Mouse (Mus musculus) C2C12 (cell line): Measurements from ENCODE around the gene Acot5. TPM values are rescaled to one million over a fixed set of nuclear protein-coding genes. Genes with fewer than 3 reads are reported as not detected.
A peak's percentile ranks its signal among the peaks of the same experiment; 100 is the strongest.
"Not testable (repeated sequence)": the region's sequence is repeated elsewhere in the genome, so short reads cannot be mapped to it uniquely, and the experiment has no call there.

Experiments
- H3K27me3 ChIP-seq: one replicate; pipeline ENCODE4 v1.6.1; 2011; ENCODE audit not compliant: control insufficient read depth, insufficient read depth, insufficient read length
- H3K36me3 ChIP-seq: one replicate; pipeline ENCODE4 v1.6.1; 2011; ENCODE audit not compliant: control insufficient read depth, insufficient read depth
- H3K4me3 ChIP-seq: one replicate; pipeline ENCODE4 v1.5.1; 2011; ENCODE audit warnings: mild to moderate bottlenecking, control low read depth; ENCODE audit not compliant: poor library complexity, insufficient read depth, severe bottlenecking
- H3K79me2 ChIP-seq: one replicate; pipeline ENCODE4 v1.6.1; 2011; ENCODE audit not compliant: control insufficient read depth, insufficient read depth
- H3K79me3 ChIP-seq: one replicate; pipeline ENCODE4 v1.6.1; 2011; ENCODE audit warnings: low read depth, control low read depth
- H3ac ChIP-seq: one replicate; pipeline ENCODE3; 2011; ENCODE audit warnings: low read depth; ENCODE audit not compliant: control insufficient read depth, insufficient read length
- CEBPB ChIP-seq: IDR thresholded peaks from one replicate; pipeline ENCODE4 v1.6.1; 2011; ENCODE audit warnings: low read depth, mild to moderate bottlenecking, control low read depth, moderate library complexity
- CTCF ChIP-seq: IDR thresholded peaks from one replicate; pipeline ENCODE4 v1.5.1; 2011; ENCODE audit not compliant: control insufficient read depth, insufficient read depth, insufficient read length
- FOSL1 ChIP-seq: IDR thresholded peaks from one replicate; pipeline ENCODE4 v1.8.0; 2011; ENCODE audit warnings: mild to moderate bottlenecking, low read length; ENCODE audit not compliant: poor library complexity, insufficient read depth, severe bottlenecking
- MAX ChIP-seq: IDR thresholded peaks from one replicate; pipeline ENCODE4 v1.6.1; 2011; ENCODE audit warnings: mild to moderate bottlenecking, control low read depth
- MYOD1 ChIP-seq: IDR thresholded peaks from one replicate; pipeline ENCODE4 v1.6.1; 2011; ENCODE audit warnings: low read depth; ENCODE audit not compliant: control insufficient read depth, insufficient read length
- MYOG ChIP-seq: IDR thresholded peaks from one replicate; pipeline ENCODE4 v1.6.1; 2011; ENCODE audit not compliant: control insufficient read depth, insufficient read length; ENCODE audit errors: extremely low read depth
- USF1 ChIP-seq: IDR thresholded peaks from one replicate; pipeline ENCODE4 v1.6.1; 2011; ENCODE audit warnings: low read depth, mild to moderate bottlenecking, control low read depth, moderate library complexity
- polyA plus RNA-seq: library from polyadenylated mRNA; unstranded; fragments of >200 nt; fragmentation: generic; extraction: Trizol; gene quantifications from one replicate; pipeline ENCODE4 v1.2.1, GENCODE M21; 2012; ENCODE audit warnings: missing spikeins

Gene Acot5
- polyA plus RNA-seq, 1 experiment = not detected

DNA sequence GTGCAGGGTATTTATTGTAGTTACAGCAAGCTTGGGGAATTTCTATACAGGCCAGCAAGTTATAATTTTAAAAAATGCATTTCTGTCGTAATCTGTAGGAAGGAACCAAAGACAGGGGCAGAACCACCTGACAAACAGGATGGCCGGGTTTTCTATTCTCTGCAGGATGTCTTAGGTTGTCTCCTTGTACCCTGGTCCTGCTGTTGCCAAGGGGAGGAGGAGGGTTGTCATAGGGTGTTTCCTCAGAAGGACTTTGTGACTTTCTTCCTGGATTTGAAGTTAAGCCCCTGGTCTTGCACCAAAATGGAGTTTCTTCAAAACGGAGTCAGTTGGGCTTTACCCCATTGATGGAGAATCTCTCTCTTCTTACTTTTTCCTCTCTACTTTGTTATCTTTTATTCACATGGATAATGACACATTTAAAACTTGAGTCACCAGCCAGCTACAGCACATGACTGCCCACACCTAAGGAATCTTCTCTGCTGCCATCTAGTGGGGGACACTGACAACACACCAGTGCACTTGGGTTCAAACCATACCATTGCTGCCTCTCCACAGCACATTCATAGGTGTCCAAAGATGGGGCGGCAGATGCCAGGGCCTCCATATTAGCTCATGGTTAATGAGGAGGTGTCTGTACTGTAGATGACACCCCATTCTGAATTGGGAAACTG, 38.3 kb upstream of the Acot5 start:
- Histone ChIP-seq H3ac (no peak overlapping the region), H3K79me3 (no peaks in the 10 kb centered on the region), H3K4me3 (no peak overlapping the region), H3K36me3 (no peaks in the 10 kb centered on the region), H3K27me3 (no peaks in the 10 kb centered on the region), H3K79me2 (no peaks in the 10 kb centered on the region)
- TF ChIP-seq MAX (peak; percentile 51), USF1 (peak; percentile 71), CTCF (peak; percentile 64), MYOG (no peak), CEBPB (no peak)

DNA sequence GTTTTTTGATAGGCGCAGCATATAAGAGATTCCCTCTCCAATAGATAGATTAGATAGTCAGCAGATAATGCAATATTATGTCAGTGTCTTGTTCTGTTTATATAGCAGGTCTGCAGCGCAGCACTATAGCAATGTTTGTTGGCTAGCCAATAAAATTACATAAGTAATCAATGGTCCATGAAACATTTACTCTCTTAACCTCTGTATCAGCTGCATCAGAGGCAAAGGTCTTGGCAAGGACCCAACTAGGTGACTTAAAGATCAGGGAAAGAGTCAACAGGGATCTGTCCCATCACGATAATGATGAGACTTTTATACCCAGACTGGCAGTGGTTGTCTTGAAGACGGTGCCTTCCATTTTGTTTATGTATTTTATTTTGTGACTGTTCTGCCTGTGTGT, 36.3 kb upstream of the Acot5 start:
- Histone ChIP-seq H3K27me3 (no peaks in the 10 kb centered on the region), H3K36me3 (no peaks in the 10 kb centered on the region), H3ac (no peak overlapping the region), H3K79me3 (no peaks in the 10 kb centered on the region), H3K4me3 (no peak overlapping the region), H3K79me2 (no peaks in the 10 kb centered on the region)
- TF ChIP-seq MAX = no peak
- TF ChIP-seq FOSL1 = no peak
- TF ChIP-seq CTCF = no peak
- no peak for TF ChIP-seq CEBPB
- no peak for TF ChIP-seq USF1
- TF ChIP-seq MYOD1 = no peak
- no peak for TF ChIP-seq MYOG

DNA sequence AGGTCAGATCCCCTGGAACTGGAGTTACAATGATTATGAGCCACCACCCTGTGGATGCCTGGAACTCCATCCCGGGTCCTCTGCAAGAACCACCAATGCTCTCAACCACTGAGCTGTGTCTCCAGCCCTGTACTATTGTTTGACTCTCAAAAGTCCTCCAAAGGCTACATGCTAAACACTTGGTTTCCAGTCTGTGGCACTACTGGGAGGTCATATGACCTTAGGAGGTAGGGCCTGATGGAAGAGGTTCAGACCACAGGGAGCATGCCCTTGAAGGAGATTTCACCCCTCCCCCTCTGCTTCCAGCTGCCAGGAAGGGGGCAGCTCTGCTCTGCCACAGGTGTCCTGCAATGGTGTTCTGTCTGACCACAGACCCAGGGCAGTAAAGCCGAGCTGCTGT, 35.8 kb upstream of the Acot5 start:
- H3ac ChIP-seq, H3K36me3 ChIP-seq, H3K79me3 ChIP-seq, H3K27me3 ChIP-seq, H3K4me3 ChIP-seq, H3K79me2 ChIP-seq: not testable (repeated sequence)

DNA sequence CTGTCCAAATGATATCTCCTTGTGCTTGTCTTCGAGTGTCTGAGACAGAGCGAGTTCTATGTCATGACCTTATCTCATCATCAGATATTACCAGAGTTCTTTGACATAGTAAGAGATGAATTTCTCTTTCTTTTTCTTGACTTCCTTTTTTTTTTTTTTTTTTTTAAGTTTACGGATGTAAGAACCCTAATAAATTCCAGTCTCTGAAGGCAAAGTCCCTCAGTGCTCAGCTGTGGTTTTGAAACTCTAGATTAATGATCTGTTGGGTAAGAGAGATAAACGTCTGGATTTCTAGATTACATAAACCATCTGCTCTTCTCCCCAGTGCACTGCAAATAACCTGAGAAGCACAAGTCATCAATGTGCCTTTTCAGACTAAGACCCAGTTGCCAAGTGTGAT, 35.0 kb upstream of the Acot5 start:
- no peaks in the 10 kb centered on the region for H3K79me3 ChIP-seq
- H3K4me3 ChIP-seq = no peak overlapping the region
- no peaks in the 10 kb centered on the region for H3K27me3 ChIP-seq
- no peaks in the 10 kb centered on the region for H3K36me3 ChIP-seq
- no peak for TF ChIP-seq MYOG
- no peak for TF ChIP-seq CEBPB
- no peak for TF ChIP-seq MYOD1
- no peak for TF ChIP-seq FOSL1
- no peak for TF ChIP-seq CTCF
- TF ChIP-seq USF1 = no peak
- H3K79me2 ChIP-seq = no peaks in the 10 kb centered on the region
- H3ac ChIP-seq = no peak overlapping the region

DNA sequence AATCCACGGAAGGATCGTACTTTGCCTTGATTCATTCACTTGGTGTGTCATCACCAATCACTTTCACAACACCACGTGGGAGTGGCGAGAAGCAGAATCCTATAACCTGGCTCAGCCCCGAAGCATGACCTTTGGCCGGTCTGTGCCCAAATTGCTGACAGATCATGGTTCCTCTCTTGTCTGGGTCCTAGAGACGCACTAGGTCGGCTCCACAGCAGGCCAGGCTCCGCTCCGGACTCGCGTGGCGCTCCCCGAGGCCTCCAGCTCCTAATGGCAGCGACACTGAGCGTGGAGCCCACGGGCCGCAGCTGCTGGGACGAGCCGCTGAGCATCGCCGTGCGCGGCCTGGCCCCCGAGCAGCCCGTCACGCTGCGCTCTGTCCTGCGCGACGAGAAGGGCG, 30.9 kb upstream of the Acot5 start, which contains the start of gene Acot4:
Gene Acot4 (plus strand): TSS at position 139 of the 400 bp plus-strand sequence.
- not testable (repeated sequence) for H3K79me2 ChIP-seq, H3ac ChIP-seq, H3K4me3 ChIP-seq

DNA sequence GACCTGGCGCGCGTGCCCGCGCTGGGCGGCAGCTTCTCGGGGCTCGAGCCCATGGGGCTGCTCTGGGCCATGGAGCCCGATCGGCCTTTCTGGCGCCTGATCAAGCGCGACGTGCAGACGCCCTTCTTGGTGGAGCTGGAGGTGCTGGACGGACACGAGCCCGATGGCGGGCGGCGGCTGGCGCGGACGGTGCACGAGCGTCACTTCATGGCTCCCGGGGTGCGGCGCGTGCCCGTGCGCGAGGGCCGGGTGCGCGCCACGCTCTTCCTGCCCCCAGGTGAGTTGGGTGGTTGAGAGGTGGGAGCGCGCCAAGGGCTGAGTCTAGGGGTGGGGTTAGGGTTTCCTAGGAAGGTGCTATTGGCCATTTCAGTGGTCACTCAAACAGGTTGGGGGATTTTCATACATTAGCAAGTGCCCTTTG, 30.4 kb upstream of the Acot5 start, which contains the start of gene Gm49366:
Gene Gm49366 (plus strand): TSS at position 245 of the 421 bp plus-strand sequence.
- not testable (repeated sequence) for H3K27me3 ChIP-seq, H3K4me3 ChIP-seq, H3K79me3 ChIP-seq, H3K79me2 ChIP-seq, H3K36me3 ChIP-seq, H3ac ChIP-seq

More for the DNA sequence above, 30.9 kb upstream of the Acot5 start, which contains the start of gene Acot4:
- H3K27me3 ChIP-seq, H3K36me3 ChIP-seq, H3K79me3 ChIP-seq: not testable (repeated sequence)

DNA sequence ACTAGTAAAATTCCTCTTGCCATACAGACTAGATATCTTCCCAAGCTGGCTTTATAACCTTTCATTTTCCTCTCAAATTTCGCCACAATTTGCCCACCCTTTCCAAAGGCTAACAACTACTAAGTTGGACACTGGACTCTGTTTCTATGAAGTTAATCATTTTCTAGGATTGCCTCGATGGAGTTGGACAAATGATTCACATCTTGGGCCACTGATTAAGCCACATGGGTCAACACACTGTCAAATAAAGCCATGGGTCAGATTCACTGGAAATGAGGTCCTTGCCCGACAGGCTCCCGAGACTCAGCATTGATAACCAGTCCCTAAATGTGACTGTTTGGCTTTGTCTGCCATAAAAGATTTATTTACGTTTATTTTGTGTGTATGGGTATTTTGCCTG, 26.9 kb upstream of the Acot5 start:
- no peaks in the 10 kb centered on the region for H3K27me3 ChIP-seq
- H3K79me3 ChIP-seq = no peaks in the 10 kb centered on the region
- H3ac ChIP-seq = no peak overlapping the region
- no peaks in the 10 kb centered on the region for H3K36me3 ChIP-seq
- no peak overlapping the region for H3K4me3 ChIP-seq
- no peak for TF ChIP-seq MYOG
- no peak for TF ChIP-seq MAX
- TF ChIP-seq FOSL1 = no peak
- no peak for TF ChIP-seq USF1
- no peak for TF ChIP-seq MYOD1
- TF ChIP-seq CTCF = no peak
- TF ChIP-seq CEBPB = no peak
- no peaks in the 10 kb centered on the region for H3K79me2 ChIP-seq
